Mouse (Mus musculus) stomach, embryonic 16.5 days (tissue): ENCODE results near the gene Polg2. TPM values are rescaled to one million over a fixed set of nuclear protein-coding genes. Genes with fewer than 3 reads are reported as not detected.

Experiments
- microRNA-seq: library from miRNA; unstranded; fragments of <30 nt; microRNA quantifications from one replicate; pipeline ENCODE4, GENCODE M21; 2016
- polyA plus RNA-seq: library from polyadenylated mRNA; unstranded; fragments of >200 nt; fragmentation: Nextera tagmentation; extraction: Ambion mirVana; gene quantifications from 2 replicates; pipeline ENCODE4 v1.2.1, GENCODE M21; 2015

Polg2 gene
- polyA plus RNA-seq, 1 experiment from 2014 or later = 11.7 TPM

Small RNA genes within 50 kb of the gene (microRNA-seq; reads per million reads assigned to microRNA genes)
- gene Gm25994 (not detected), gene Mir3064 (6.6 reads per million, percentile 28 among the genes with 10 or more reads in this experiment)

Other genes with a start within 250 kb of the Polg2 start
- 13.1 and 15.2 TPM in 2 replicates for gene Tex2, start 166.1 kb downstream of the Polg2 start, polyA plus RNA-seq
- gene Pecam1, start 28.9 kb downstream of the Polg2 start, polyA plus RNA-seq = 51.7 and 55.0 TPM in 2 replicates
- gene Milr1, start 28.3 kb downstream of the Polg2 start, polyA plus RNA-seq = 3.1 TPM in 2 replicates
- 304 and 316 TPM in 2 replicates for gene Ddx5, start 9.6 kb upstream of the Polg2 start, polyA plus RNA-seq
- 18.8 and 20.4 TPM in 2 replicates for gene Cep95, start 9.7 kb upstream of the Polg2 start, polyA plus RNA-seq
- gene Smurf2, start 141.2 kb upstream of the Polg2 start, polyA plus RNA-seq = 11.4 and 14.2 TPM in 2 replicates
- 297 and 327 TPM in 2 replicates for gene Kpna2, start 220.0 kb upstream of the Polg2 start, polyA plus RNA-seq
- 2.0 TPM in 2 replicates for gene 1810010H24Rik, start 246.1 kb upstream of the Polg2 start, polyA plus RNA-seq